Mouse (Mus musculus): ENCODE data around the gene Prex1. TPM values are rescaled to one million over a fixed set of nuclear protein-coding genes. Genes with fewer than 3 reads are reported as not detected.
A peak's percentile ranks its signal among the peaks of the same experiment; 100 is the strongest.

The Prex1 gene
- total and polyA plus RNA-seq, 3 experiments: 5.5 to 19.5 (median 18.5) TPM

GRCm38 (mm10) chr2:166711681-166712132 is 1.9 kb downstream of the Prex1 start:
- H3K4me2 ChIP-seq (ENCODE audit: insufficient read depth, low read depth, poor library complexity, severe bottlenecking): peak overlapping the region; percentile 89
- H3K4me1 ChIP-seq (ENCODE audit: control insufficient read depth in 1 of 2, insufficient read depth in 2 of 2): peaks cover 23 to 72% of the 10 kb centered on the region in 2 experiments
- peak overlapping the region in 2 of 3 experiments; percentile 30 to 93 for H3K4me3 ChIP-seq (replicated peaks in 1 of 3; ENCODE audit: low read depth in 2 of 3, low read length in 2 of 3, poor library complexity in 1 of 3)

DNA sequence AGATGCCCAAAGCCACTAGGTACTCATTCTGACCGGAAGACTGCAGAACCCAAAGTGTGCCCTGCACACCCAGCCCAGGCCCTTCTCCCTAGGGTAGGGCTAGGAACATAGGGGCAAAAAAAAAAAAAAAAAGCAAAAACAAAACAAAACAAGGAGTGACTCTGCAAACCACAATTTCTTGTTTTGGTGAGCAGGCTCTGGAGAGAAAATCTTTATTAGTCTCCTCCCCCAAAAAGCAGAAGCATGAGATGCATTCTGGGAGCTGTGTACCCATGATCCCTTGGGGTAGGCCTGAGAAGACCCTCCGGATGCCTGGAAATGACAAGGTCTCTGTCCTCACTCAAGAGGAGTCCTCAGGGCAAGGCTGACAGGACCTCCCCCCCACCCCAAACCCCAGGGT is 3.7 kb downstream of the Prex1 start:
- H3K79me2 ChIP-seq (replicated peaks; ENCODE audit: control insufficient read depth, extremely low read depth, insufficient read depth, poor library complexity, severe bottlenecking): no peaks in the 10 kb centered on the region; the same call in 1 of the 2 replicates
- H3K9ac ChIP-seq (ENCODE audit: insufficient read depth, low read depth): no peak overlapping the region
- H3K36me3 ChIP-seq (replicated peaks in 1 of 2; ENCODE audit: control insufficient read depth in 1 of 2, insufficient read depth in 1 of 2, low read length in 1 of 2): peaks cover 6 to 46% of the 10 kb centered on the region in 2 experiments
- H3K27me3 ChIP-seq (replicated peaks): no peaks in the 10 kb centered on the region
- dilution Hi-C loops (cut with MboI; ENCODE audit: extremely low pct_ligation_motif_present, extremely low pct_unique_long_range_greater_than_20kb, low sequenced_read_pairs): no loop called here
- H3K9me3 ChIP-seq (replicated peaks; ENCODE audit: low read length): peaks cover 8% of the 10 kb centered on the region
- peaks cover 12 to 55% of the 10 kb centered on the region in 2 experiments for H3K4me1 ChIP-seq (ENCODE audit: control insufficient read depth in 1 of 2, insufficient read depth in 2 of 2)
- no peak overlapping the region for H3K27ac ChIP-seq (ENCODE audit: insufficient read depth, low read depth)
- in situ Hi-C loops (cut with MboI; ENCODE audit: low pct_ligation_motif_present, low pct_unique_long_range_greater_than_20kb, low sequenced_read_pairs): loop anchor here (5.0 to 10.0 kb wide), 2 partner anchors 83 to 115 kb away; no protein-coding TSS in a partner anchor
- no peak overlapping the region for H3K4me2 ChIP-seq (ENCODE audit: insufficient read depth, low read depth, poor library complexity, severe bottlenecking)
- DNase-seq (ENCODE audit: extremely low read depth): no peak
- no peak overlapping the region for H3K4me3 ChIP-seq (replicated peaks in 1 of 3; ENCODE audit: low read depth in 2 of 3, low read length in 2 of 3, poor library complexity in 1 of 3)
- TF ChIP-seq ZNF384 (IDR thresholded peaks at IDR 0.05; ENCODE audit: low read depth, low read length): peak; percentile 50; the same call in 1 of the 2 replicates
- TF ChIP-seq USF1 (IDR thresholded peaks at IDR 0.05; ENCODE audit: low read depth, low read length): no peak
- TF ChIP-seq POLR2AphosphoS2 (IDR thresholded peaks at IDR 0.05; ENCODE audit: low read depth, low read length): no peak
- no peak for TF ChIP-seq SIN3A (IDR thresholded peaks at IDR 0.05; ENCODE audit: low read length)
- TF ChIP-seq JUN (IDR thresholded peaks at IDR 0.05; ENCODE audit: insufficient read depth, low read depth, low read length): no peak

More at GRCm38 (mm10) chr2:166711681-166712132, 1.9 kb downstream of the Prex1 start:
- peaks cover 4% of the 10 kb centered on the region for H3K9me3 ChIP-seq (replicated peaks; ENCODE audit: low read length)
- H3K27ac ChIP-seq (ENCODE audit: insufficient read depth, low read depth): no peak overlapping the region
- no peaks in the 10 kb centered on the region; the same call in 1 of the 2 replicates for H3K79me2 ChIP-seq (replicated peaks; ENCODE audit: control insufficient read depth, extremely low read depth, insufficient read depth, poor library complexity, severe bottlenecking)
- dilution Hi-C loops (cut with MboI; ENCODE audit: extremely low pct_ligation_motif_present, extremely low pct_unique_long_range_greater_than_20kb, low sequenced_read_pairs): no loop called here
- in situ Hi-C loops (cut with MboI; ENCODE audit: low pct_ligation_motif_present, low pct_unique_long_range_greater_than_20kb, low sequenced_read_pairs): loop anchor here (5.0 to 10.0 kb wide), 2 partner anchors 84 to 117 kb away; no protein-coding TSS in a partner anchor
- H3K36me3 ChIP-seq (replicated peaks in 1 of 2; ENCODE audit: control insufficient read depth in 1 of 2, insufficient read depth in 1 of 2, low read length in 1 of 2): peaks cover 0 to 32% of the 10 kb centered on the region in 2 experiments
- H3K9ac ChIP-seq (ENCODE audit: insufficient read depth, low read depth): peak overlapping the region; percentile 75; the same call in 1 of the 2 replicates
- DNase-seq (ENCODE audit: extremely low read depth): no peak
- H3K27me3 ChIP-seq (replicated peaks): no peaks in the 10 kb centered on the region
- no peak for TF ChIP-seq RCOR1 (conservative IDR thresholded peaks at IDR 0.05; ENCODE audit: low read depth, low read length)
- no peak for TF ChIP-seq ZMIZ1 (IDR thresholded peaks at IDR 0.05; ENCODE audit: low read depth, low read length)
- TF ChIP-seq E2F4 (IDR thresholded peaks at IDR 0.05; ENCODE audit: insufficient replicate concordance, low read depth, low read length): no peak
- no peak for TF ChIP-seq JUN (IDR thresholded peaks at IDR 0.05; ENCODE audit: insufficient read depth, low read depth, low read length)
- no peak for TF ChIP-seq MEF2A (IDR thresholded peaks at IDR 0.05; ENCODE audit: borderline replicate concordance, low read depth, low read length)
- TF ChIP-seq SMC3 (IDR thresholded peaks at IDR 0.05; ENCODE audit: low read depth, low read length): no peak
- no peak for TF ChIP-seq MAFK (IDR thresholded peaks at IDR 0.05; ENCODE audit: insufficient replicate concordance, low read length)
- TF ChIP-seq BHLHE40 (IDR thresholded peaks at IDR 0.05; ENCODE audit: low read depth, low read length): no peak

GRCm38 (mm10) chr2:166708304-166708703 is 5.3 kb downstream of the Prex1 start:
- Histone ChIP-seq H3K4me2 (ENCODE audit: insufficient read depth, low read depth, poor library complexity, severe bottlenecking) (no peak overlapping the region), H3K36me3 (replicated peaks in 1 of 2; ENCODE audit: control insufficient read depth in 1 of 2, insufficient read depth in 1 of 2, low read length in 1 of 2) (peaks cover 10 to 62% of the 10 kb centered on the region in 2 experiments), H3K9me3 (replicated peaks; ENCODE audit: low read length) (peaks cover 10% of the 10 kb centered on the region), H3K9ac (ENCODE audit: insufficient read depth, low read depth) (no peak overlapping the region), H3K27ac (ENCODE audit: insufficient read depth, low read depth) (no peak overlapping the region), H3K4me3 (replicated peaks in 1 of 3; ENCODE audit: low read depth in 2 of 3, low read length in 2 of 3, poor library complexity in 1 of 3) (no peak overlapping the region), H3K27me3 (replicated peaks) (no peaks in the 10 kb centered on the region), H3K4me1 (ENCODE audit: control insufficient read depth in 1 of 2, insufficient read depth in 2 of 2) (peaks cover 7 to 45% of the 10 kb centered on the region in 2 experiments), H3K79me2 (replicated peaks; ENCODE audit: control insufficient read depth, extremely low read depth, insufficient read depth, poor library complexity, severe bottlenecking) (no peaks in the 10 kb centered on the region; the same call in 1 of the 2 replicates)
- TF ChIP-seq TBP (conservative IDR thresholded peaks at IDR 0.05; ENCODE audit: low read depth, low read length) (no peak), RCOR1 (conservative IDR thresholded peaks at IDR 0.05; ENCODE audit: low read depth, low read length) (no peak), BHLHE40 (IDR thresholded peaks at IDR 0.05; ENCODE audit: low read depth, low read length) (no peak), HCFC1 (IDR thresholded peaks at IDR 0.05; ENCODE audit: low read depth, low read length) (no peak), NRF1 (IDR thresholded peaks at IDR 0.05; ENCODE audit: low read depth, low read length) (no peak), ZMIZ1 (IDR thresholded peaks at IDR 0.05; ENCODE audit: low read depth, low read length) (no peak), USF1 (IDR thresholded peaks at IDR 0.05; ENCODE audit: low read depth, low read length) (no peak), MYC (IDR thresholded peaks at IDR 0.05; ENCODE audit: low read depth, low read length) (no peak), KAT2A (IDR thresholded peaks at IDR 0.05; ENCODE audit: insufficient replicate concordance, low read length) (no peak), CTCF (conservative IDR thresholded peaks at IDR 0.05 in 1 of 2, IDR thresholded peaks at IDR 0.05 in 1 of 2; ENCODE audit: low read depth in 2 of 2, low read length in 2 of 2) (no peak), JUN (IDR thresholded peaks at IDR 0.05; ENCODE audit: insufficient read depth, low read depth, low read length) (no peak), CHD2 (IDR thresholded peaks at IDR 0.05; ENCODE audit: low read length) (no peak), MXI1 (IDR thresholded peaks at IDR 0.05; ENCODE audit: low read depth, low read length) (no peak), RAD21 (IDR thresholded peaks at IDR 0.05; ENCODE audit: low read depth, low read length) (no peak), POLR2AphosphoS2 (IDR thresholded peaks at IDR 0.05; ENCODE audit: low read depth, low read length) (no peak), SIN3A (IDR thresholded peaks at IDR 0.05; ENCODE audit: low read length) (no peak), MAX (IDR thresholded peaks at IDR 0.05; ENCODE audit: low read length) (no peak), ETS1 (conservative IDR thresholded peaks at IDR 0.05; ENCODE audit: low read depth, low read length) (no peak)
- dilution Hi-C loops (cut with MboI; ENCODE audit: extremely low pct_ligation_motif_present, extremely low pct_unique_long_range_greater_than_20kb, low sequenced_read_pairs) (no loop called here), in situ Hi-C loops (cut with MboI; ENCODE audit: low pct_ligation_motif_present, low pct_unique_long_range_greater_than_20kb, low sequenced_read_pairs) (no loop called here)
- no peak for DNase-seq (ENCODE audit: extremely low read depth)
